Mouse (Mus musculus) kidney, embryonic 15.5 days (tissue): ENCODE data around the gene Prox1. TPM values are rescaled to one million over a fixed set of nuclear protein-coding genes. Genes with fewer than 3 reads are reported as not detected.

Source experiments
- ATAC-seq: fragments of 200-750 bp; cut with Nextera tagmentation; replicated peaks from 2 replicates; pipeline ENCODE4 v1.8.0; 2017; ENCODE audit warnings: moderate TSS enrichment; ENCODE audit not compliant: low FRiP score
- H3K27ac ChIP-seq: fragments of 300-500 bp; sonication (generic); 2 replicates; pipeline ENCODE4 v1.5.1; 2015; ENCODE audit warnings: mild to moderate bottlenecking, inconsistent platforms
- H3K27me3 ChIP-seq: fragments of 300-500 bp; sonication (generic); 2 replicates; pipeline ENCODE4 v1.6.1; 2015; ENCODE audit warnings: inconsistent platforms
- H3K36me3 ChIP-seq: fragments of 300-500 bp; sonication (generic); 2 replicates; pipeline ENCODE4 v1.6.1; 2015; ENCODE audit warnings: inconsistent platforms
- H3K4me1 ChIP-seq: fragments of 300-500 bp; sonication (generic); 2 replicates; pipeline ENCODE4 v1.6.1; 2015; ENCODE audit warnings: inconsistent platforms
- H3K4me2 ChIP-seq: fragments of 300-500 bp; sonication (generic); 2 replicates; pipeline ENCODE4 v1.6.1; 2015; ENCODE audit warnings: moderate library complexity, mild to moderate bottlenecking, inconsistent platforms
- H3K4me3 ChIP-seq: fragments of 300-500 bp; sonication (generic); replicated peaks from 2 replicates; pipeline ENCODE4 v1.5.1; 2015; ENCODE audit warnings: mild to moderate bottlenecking, inconsistent platforms
- H3K9ac ChIP-seq: fragments of 300-500 bp; sonication (generic); 2 replicates; pipeline ENCODE4 v1.6.1; 2015; ENCODE audit warnings: mild to moderate bottlenecking, inconsistent platforms
- H3K9me3 ChIP-seq: fragments of 300-500 bp; sonication (generic); replicated peaks from 2 replicates; pipeline ENCODE4 v1.6.1; 2016; ENCODE audit warnings: inconsistent platforms
- WGBS: fragments of 180-500 bp; shearing (Covaris S2); methylation state at CpG from one replicate; pipeline ENCODE4 v1.1.7; 2015; ENCODE audit warnings: mixed read lengths; 5-methylcytosine and 5-hydroxymethylcytosine counted together
- polyA plus RNA-seq: library from polyadenylated mRNA; unstranded; fragments of >200 nt; fragmentation: Nextera tagmentation; extraction: Ambion mirVana; gene quantifications from 2 replicates; pipeline ENCODE4 v1.2.1, GENCODE M21; 2015

Prox1 gene
- polyA plus RNA-seq, 1 experiment from 2014 or later = 1.8 TPM

DNA sequence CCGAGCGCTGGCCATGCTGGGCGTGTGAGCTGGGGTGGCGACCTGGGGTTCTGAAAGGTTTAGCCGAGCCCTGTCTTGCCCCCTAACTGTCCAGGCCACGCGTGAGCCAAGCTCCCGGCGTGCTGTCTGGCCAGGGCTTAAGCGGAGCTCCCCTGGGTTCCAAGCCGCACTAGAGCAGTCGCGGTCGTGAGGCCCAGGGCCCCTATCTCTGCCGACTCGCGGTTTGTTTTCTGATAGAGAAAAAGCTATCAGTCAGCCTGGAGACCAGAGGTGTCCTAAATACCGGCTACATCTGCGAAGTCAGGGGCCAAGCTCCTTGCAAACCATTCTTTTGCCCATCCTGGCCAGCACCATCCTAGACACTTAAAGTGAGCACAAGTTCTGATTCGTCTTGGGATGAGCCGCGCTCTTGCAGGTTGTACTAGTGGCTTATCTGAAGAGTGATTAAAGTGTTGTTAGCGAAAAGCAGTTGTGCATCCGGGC lies 2.5 kb upstream of the Prox1 start:
- no peaks in the 10 kb centered on the region for H3K9me3 ChIP-seq
- WGBS = 1% methylated on average over 24 of the region's 24 CpGs
- peaks cover 89% of the 10 kb centered on the region for H3K27me3 ChIP-seq
- H3K9ac ChIP-seq = no peak overlapping the region
- H3K36me3 ChIP-seq = no peaks in the 10 kb centered on the region
- peaks cover 65% of the 10 kb centered on the region for H3K4me1 ChIP-seq
- peak overlapping the region; percentile 19 for H3K4me3 ChIP-seq
- no peak overlapping the region for H3K27ac ChIP-seq
- peak overlapping the region; percentile 43 for H3K4me2 ChIP-seq
- no peak for ATAC-seq

DNA sequence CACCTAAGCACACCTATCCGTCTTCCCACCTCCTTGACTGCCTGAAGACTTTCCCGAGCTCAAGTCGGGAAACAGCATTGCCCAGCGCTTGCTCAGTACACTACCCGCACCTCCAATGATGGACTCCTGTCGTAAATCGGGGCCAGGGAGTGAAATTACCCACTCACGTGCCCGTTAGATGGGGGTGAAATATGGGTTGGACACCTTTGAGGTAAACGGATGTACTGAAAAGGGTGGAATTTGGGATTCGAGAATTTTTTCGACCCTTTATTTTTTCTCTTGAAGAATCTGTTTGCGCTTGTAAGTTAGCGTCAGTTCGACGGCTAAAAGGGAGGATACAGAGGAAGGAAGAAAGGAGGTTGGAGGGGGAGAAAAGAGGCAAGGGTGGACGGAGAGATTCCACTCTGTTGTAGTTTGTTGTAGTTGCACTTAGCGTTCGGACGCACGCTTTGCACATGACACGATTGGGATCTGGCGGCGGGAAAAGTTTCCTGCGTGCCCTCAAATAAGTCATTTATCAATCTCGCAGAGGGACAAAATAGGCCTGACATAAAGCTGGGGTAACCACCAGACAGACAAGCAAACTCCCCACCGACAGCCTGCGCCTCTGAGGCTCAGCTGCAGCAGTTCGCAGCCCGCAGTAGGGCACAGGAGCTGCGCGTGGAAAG lies 1.9 kb upstream of the Prox1 start:
- Histone ChIP-seq H3K4me1 (peaks cover 65% of the 10 kb centered on the region), H3K4me3 (peak overlapping the region; percentile 19), H3K27ac (no peak overlapping the region), H3K27me3 (peaks cover 95% of the 10 kb centered on the region), H3K36me3 (no peaks in the 10 kb centered on the region), H3K9me3 (no peaks in the 10 kb centered on the region), H3K9ac (no peak overlapping the region), H3K4me2 (peak overlapping the region; percentile 43)
- 2% methylated on average over 32 of the region's 32 CpGs for WGBS
- ATAC-seq = no peak

DNA sequence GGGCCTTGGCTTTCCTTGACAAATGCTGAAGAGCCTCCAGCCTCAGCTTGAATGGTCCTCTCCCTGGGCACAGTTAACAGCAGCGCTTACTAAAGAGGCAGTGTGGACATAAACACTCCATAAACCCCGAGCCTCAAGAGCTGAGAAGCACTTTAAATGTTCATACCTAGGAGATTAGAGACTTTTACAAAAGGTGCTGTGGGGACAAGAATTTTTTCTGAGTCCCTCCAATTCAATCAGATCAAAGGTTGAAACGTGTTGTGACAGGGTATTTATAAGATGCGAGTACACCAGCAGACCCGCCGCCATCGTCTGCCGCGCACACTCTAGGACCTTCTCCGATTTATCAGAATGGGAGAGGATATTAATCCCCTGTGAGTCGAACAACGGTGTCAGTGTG lies 1.2 kb upstream of the Prox1 start:
- Histone ChIP-seq H3K9me3 (no peaks in the 10 kb centered on the region), H3K36me3 (no peaks in the 10 kb centered on the region), H3K27me3 (peaks cover 92% of the 10 kb centered on the region), H3K4me2 (no peak overlapping the region; the same call in 1 of the 2 replicates), H3K4me1 (peaks cover 61% of the 10 kb centered on the region), H3K27ac (no peak overlapping the region), H3K9ac (no peak overlapping the region), H3K4me3 (no peak overlapping the region; the same call in 1 of the 2 replicates)
- 1% methylated on average over 12 of the region's 12 CpGs for WGBS
- ATAC-seq = no peak

GRCm38 (mm10) chr1:190171341-190171740 lies 827 bp upstream of the Prox1 start:
- Histone ChIP-seq H3K9me3 (no peaks in the 10 kb centered on the region), H3K9ac (no peak overlapping the region), H3K4me2 (peak overlapping the region; percentile 92), H3K27ac (no peak overlapping the region), H3K4me1 (peaks cover 61% of the 10 kb centered on the region), H3K36me3 (no peaks in the 10 kb centered on the region), H3K27me3 (peaks cover 89% of the 10 kb centered on the region), H3K4me3 (peak overlapping the region; percentile 65)
- ATAC-seq = no peak
- 7% methylated on average over 10 of the region's 10 CpGs for WGBS

DNA sequence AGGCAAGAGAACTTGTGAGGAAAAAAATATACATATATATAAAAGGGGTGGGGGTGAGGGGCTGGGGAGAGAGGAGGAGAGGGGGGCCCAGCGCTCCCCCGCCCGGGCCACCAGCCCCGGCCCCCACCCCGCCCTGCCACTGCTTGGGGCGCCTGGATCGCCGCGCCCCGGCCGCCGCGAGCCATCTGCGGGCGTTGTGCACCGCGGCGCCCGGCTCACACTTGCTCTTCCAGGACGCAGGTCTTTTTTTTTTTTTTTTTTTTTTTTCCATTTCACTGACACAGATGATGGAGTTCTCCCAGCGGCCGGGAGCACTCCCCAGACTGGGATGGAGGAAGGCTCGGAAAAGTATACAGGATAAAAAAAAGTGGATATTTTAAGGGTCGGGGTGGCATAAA lies 304 bp upstream of the Prox1 start:
- H3K4me2 ChIP-seq = peak overlapping the region; percentile 92
- H3K9me3 ChIP-seq = no peaks in the 10 kb centered on the region
- H3K27ac ChIP-seq = no peak overlapping the region
- under 1% methylated on average over 24 of the region's 24 CpGs for WGBS
- no peaks in the 10 kb centered on the region for H3K36me3 ChIP-seq
- peak overlapping the region; percentile 65 for H3K4me3 ChIP-seq
- peaks cover 61% of the 10 kb centered on the region for H3K4me1 ChIP-seq
- peaks cover 89% of the 10 kb centered on the region for H3K27me3 ChIP-seq
- ATAC-seq = peak; percentile 27; the same call in 1 of the 2 replicates
- peak overlapping the region; percentile 44 for H3K9ac ChIP-seq

- ATAC-seq = peak; percentile 30
- H3K9me3 ChIP-seq = no peaks in the 10 kb centered on the region
- peak overlapping the region; percentile 44 for H3K9ac ChIP-seq
- H3K36me3 ChIP-seq = no peaks in the 10 kb centered on the region
- under 1% methylated on average over 50 of the region's 51 CpGs for WGBS
- H3K27ac ChIP-seq = no peak overlapping the region
- peaks cover 84% of the 10 kb centered on the region for H3K27me3 ChIP-seq
- H3K4me1 ChIP-seq = peaks cover 45% of the 10 kb centered on the region
- H3K4me2 ChIP-seq = peak overlapping the region; percentile 92
- H3K4me3 ChIP-seq = peak overlapping the region; percentile 65
These were observed 1.5 kb downstream of the Prox1 start for GRCm38 (mm10) chr1:190168761-190169671.

GRCm38 (mm10) chr1:190168115-190168514 lies 2.4 kb downstream of the Prox1 start:
- no peak overlapping the region for H3K9ac ChIP-seq
- peak overlapping the region; percentile 65 for H3K4me3 ChIP-seq
- H3K36me3 ChIP-seq = no peaks in the 10 kb centered on the region
- no peak for ATAC-seq
- peaks cover 82% of the 10 kb centered on the region for H3K27me3 ChIP-seq
- H3K9me3 ChIP-seq = no peaks in the 10 kb centered on the region
- H3K4me1 ChIP-seq = peaks cover 37% of the 10 kb centered on the region
- WGBS = 2% methylated on average over 4 of the region's 4 CpGs
- H3K27ac ChIP-seq = no peak overlapping the region
- peak overlapping the region; percentile 92 for H3K4me2 ChIP-seq

DNA sequence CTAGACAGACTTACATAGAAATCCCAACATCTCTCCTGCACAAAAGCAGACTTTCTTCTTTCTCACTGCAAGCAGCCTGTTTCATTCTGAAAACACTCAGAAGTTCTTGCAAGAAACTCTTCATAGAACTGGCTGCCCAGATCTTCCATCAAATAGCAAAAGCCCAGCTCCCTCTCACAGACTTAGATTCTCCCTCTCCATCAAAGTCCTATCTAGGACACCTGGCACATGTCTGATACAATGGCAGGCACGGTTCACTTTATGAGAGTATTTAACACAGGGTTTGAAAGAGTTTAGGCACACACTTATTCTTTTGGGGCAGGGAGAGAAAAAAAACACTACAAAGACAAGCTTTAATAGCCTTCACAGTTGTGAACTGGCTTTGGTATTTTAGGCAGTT lies 2.9 kb downstream of the Prox1 start:
- Histone ChIP-seq H3K27ac (no peak overlapping the region), H3K36me3 (no peaks in the 10 kb centered on the region), H3K4me3 (no peak overlapping the region), H3K4me1 (peaks cover 32% of the 10 kb centered on the region), H3K4me2 (no peak overlapping the region), H3K9ac (no peak overlapping the region), H3K27me3 (peaks cover 79% of the 10 kb centered on the region), H3K9me3 (no peaks in the 10 kb centered on the region)
- WGBS = 11% methylated on average over 1 of the region's 1 CpGs
- ATAC-seq = no peak

DNA sequence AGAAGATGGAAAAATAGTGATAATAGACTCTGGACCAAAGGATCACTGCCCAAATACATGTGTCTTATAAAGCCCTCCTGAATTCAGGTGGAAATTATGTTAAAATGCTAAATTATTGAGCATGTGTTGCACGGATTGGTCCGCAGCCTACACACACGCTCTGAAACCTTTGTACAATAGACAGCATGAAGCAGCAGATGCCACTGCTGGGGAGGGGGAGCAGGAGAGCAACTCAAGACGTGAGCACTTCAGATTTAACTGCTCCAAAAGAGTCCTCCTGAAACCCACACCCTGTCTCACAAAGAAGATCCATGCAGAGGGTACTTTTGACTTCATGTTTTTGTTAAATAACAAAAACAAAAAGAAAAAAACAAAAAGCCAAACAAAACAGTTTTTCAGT lies 5.0 kb downstream of the Prox1 start:
- 65% methylated on average over 4 of the region's 4 CpGs for WGBS
- Histone ChIP-seq H3K4me2 (no peak overlapping the region), H3K36me3 (no peaks in the 10 kb centered on the region), H3K27me3 (peaks cover 69% of the 10 kb centered on the region), H3K9me3 (no peaks in the 10 kb centered on the region), H3K4me3 (no peak overlapping the region), H3K27ac (no peak overlapping the region), H3K9ac (no peak overlapping the region), H3K4me1 (peaks cover 23% of the 10 kb centered on the region)
- ATAC-seq = no peak

- H3K4me2 ChIP-seq = no peak overlapping the region
- H3K36me3 ChIP-seq = no peaks in the 10 kb centered on the region
- H3K4me3 ChIP-seq = no peak overlapping the region
- ATAC-seq = no peak
- H3K9ac ChIP-seq = no peak overlapping the region
- H3K27ac ChIP-seq = no peak overlapping the region
- no peaks in the 10 kb centered on the region for H3K9me3 ChIP-seq
- 81% methylated on average over 6 of the region's 6 CpGs for WGBS
- peaks cover 5% of the 10 kb centered on the region for H3K4me1 ChIP-seq
- peaks cover 65% of the 10 kb centered on the region for H3K27me3 ChIP-seq
These were observed 7.0 kb downstream of the Prox1 start for GRCm38 (mm10) chr1:190163471-190163870.

- H3K4me2 ChIP-seq = no peak overlapping the region
- WGBS = 77% methylated on average over 19 of the region's 19 CpGs
- no peaks in the 10 kb centered on the region for H3K9me3 ChIP-seq
- H3K27me3 ChIP-seq = peaks cover 62% of the 10 kb centered on the region
- H3K4me1 ChIP-seq = no peaks in the 10 kb centered on the region
- ATAC-seq = no peak
- H3K9ac ChIP-seq = no peak overlapping the region
- H3K4me3 ChIP-seq = no peak overlapping the region
- no peak overlapping the region for H3K27ac ChIP-seq
- no peaks in the 10 kb centered on the region for H3K36me3 ChIP-seq
These were observed 8.6 kb downstream of the Prox1 start for GRCm38 (mm10) chr1:190161708-190162465.
